Mouse (Mus musculus): ENCODE data around the gene Hmcn1. TPM values are rescaled to one million over a fixed set of nuclear protein-coding genes. Genes with fewer than 3 reads are reported as not detected.

Hmcn1 gene
- polyA plus RNA-seq, 1 experiment from 2014 or later = 13.0 TPM

GRCm38 (mm10) chr1:150610539-150610938 lies 382.7 kb downstream of the Hmcn1 start:
- Histone ChIP-seq H3K27me3 (no peaks in the 10 kb centered on the region), H3K4me3 (no peak overlapping the region), H3K4me2 (no peak overlapping the region), H3K9ac (no peak overlapping the region), H3K36me3 (no peaks in the 10 kb centered on the region), H3K9me3 (no peaks in the 10 kb centered on the region), H3K4me1 (no peaks in the 10 kb centered on the region), H3K27ac (no peak overlapping the region)
- WGBS = 80% methylated on average over 9 of the region's 9 CpGs
- ATAC-seq (ENCODE audit: borderline replicate concordance, extremely low read depth, low FRiP score, low TSS enrichment) = no peak

DNA sequence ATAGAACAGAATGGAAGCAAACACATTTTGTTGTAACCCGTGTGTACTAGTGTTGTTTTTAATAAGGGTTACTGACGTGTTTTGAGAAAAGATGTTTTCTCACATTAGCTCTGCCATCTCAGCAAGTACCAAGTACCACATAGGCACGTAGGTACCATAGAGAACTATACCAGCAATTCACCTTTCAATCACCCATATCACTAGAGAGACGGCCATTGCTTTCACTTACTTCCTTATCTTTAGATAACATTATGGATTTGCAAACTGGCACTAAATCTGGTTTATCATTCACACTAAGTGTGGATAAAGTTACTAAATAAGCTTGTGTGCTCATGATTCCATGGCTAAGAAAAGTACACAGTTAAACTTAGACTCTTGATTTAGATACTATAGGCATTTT lies 387.1 kb downstream of the Hmcn1 start:
- H3K4me1 ChIP-seq = no peaks in the 10 kb centered on the region
- WGBS = 84% methylated on average over 4 of the region's 4 CpGs
- no peaks in the 10 kb centered on the region for H3K27me3 ChIP-seq
- H3K36me3 ChIP-seq = no peaks in the 10 kb centered on the region
- no peak overlapping the region for H3K4me3 ChIP-seq
- ATAC-seq (ENCODE audit: borderline replicate concordance, extremely low read depth, low FRiP score, low TSS enrichment) = no peak
- H3K9ac ChIP-seq = no peak overlapping the region
- no peak overlapping the region for H3K27ac ChIP-seq
- no peak overlapping the region for H3K4me2 ChIP-seq
- H3K9me3 ChIP-seq = no peaks in the 10 kb centered on the region

DNA sequence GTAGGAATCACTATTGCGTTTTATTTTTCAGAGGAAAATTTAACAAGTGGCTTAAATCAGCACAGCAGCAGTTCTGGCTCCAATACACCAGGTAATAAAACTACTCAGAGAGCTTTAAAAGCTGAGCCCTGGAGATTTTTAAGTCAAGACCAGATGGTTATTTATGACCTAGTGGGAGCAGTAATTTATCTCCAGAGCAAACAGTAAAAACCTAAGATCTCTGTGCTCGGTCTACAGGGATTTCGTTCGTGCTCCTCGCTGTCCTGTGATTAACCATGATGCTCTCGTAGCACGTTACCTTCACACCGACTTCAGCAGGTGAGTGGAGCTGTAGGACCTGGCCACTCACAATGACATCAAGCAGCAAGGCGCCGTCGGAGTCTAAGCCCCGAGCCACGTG lies 399.6 kb downstream of the Hmcn1 start:
- Histone ChIP-seq H3K27me3 (no peaks in the 10 kb centered on the region), H3K36me3 (no peaks in the 10 kb centered on the region), H3K4me2 (no peak overlapping the region), H3K4me3 (no peak overlapping the region), H3K27ac (no peak overlapping the region), H3K4me1 (no peaks in the 10 kb centered on the region), H3K9ac (no peak overlapping the region), H3K9me3 (no peaks in the 10 kb centered on the region)
- WGBS = 91% methylated on average over 13 of the region's 13 CpGs
- no peak for ATAC-seq (ENCODE audit: borderline replicate concordance, extremely low read depth, low FRiP score, low TSS enrichment)

- Histone ChIP-seq H3K9ac (no peak overlapping the region), H3K27me3 (no peaks in the 10 kb centered on the region), H3K4me1 (no peaks in the 10 kb centered on the region), H3K36me3 (no peaks in the 10 kb centered on the region), H3K27ac (no peak overlapping the region), H3K4me3 (no peak overlapping the region), H3K9me3 (no peaks in the 10 kb centered on the region), H3K4me2 (no peak overlapping the region)
- 22% methylated on average over 2 of the region's 2 CpGs for WGBS
- no peak for ATAC-seq (ENCODE audit: borderline replicate concordance, extremely low read depth, low FRiP score, low TSS enrichment)
These were observed 402.0 kb downstream of the Hmcn1 start for GRCm38 (mm10) chr1:150591253-150591652.

DNA sequence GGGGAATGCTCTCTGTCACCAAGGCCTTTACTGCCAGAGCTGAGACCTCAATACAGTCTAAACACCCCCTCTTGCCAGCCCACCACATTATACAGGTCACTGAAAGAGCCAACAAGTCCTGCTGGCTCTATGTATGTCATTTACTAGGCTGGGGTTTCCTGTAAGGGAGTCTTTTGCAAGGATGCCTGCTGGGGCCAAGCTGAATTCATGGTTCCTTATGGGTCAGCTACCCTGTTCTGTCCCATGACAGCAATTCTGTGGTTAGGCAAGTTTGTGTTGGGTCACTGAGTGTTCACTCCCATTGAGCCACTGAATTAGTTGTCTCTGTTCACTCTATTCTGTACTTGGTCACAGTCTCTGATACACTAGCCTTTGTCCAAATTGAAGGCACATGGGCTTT lies 405.8 kb downstream of the Hmcn1 start:
- no peaks in the 10 kb centered on the region for H3K36me3 ChIP-seq
- H3K27me3 ChIP-seq = no peaks in the 10 kb centered on the region
- no peak overlapping the region for H3K4me2 ChIP-seq
- no peak overlapping the region for H3K9ac ChIP-seq
- H3K9me3 ChIP-seq = no peaks in the 10 kb centered on the region
- H3K27ac ChIP-seq = no peak overlapping the region
- H3K4me1 ChIP-seq = no peaks in the 10 kb centered on the region
- H3K4me3 ChIP-seq = no peak overlapping the region
- ATAC-seq (ENCODE audit: borderline replicate concordance, extremely low read depth, low FRiP score, low TSS enrichment) = no peak

DNA sequence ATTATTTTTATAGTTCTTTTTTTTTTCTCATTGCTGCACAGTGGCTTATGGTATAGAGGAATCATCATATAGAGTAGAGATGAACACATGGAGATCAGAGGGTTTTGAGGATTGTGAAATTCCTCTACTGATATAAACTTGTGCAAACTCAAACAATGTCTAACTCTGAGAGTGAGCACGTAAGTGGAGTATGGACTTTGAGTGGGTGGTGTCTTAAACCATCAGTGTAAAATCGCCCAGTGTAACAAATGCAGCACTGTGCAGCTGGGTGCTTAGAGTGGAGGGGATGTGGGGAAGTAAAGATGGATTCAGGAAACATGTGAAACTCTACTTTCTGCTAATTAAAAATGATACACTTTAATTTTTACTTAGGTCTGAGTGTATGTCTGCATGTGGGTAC lies 408.8 kb downstream of the Hmcn1 start:
- no peak overlapping the region for H3K9ac ChIP-seq
- no peak overlapping the region for H3K27ac ChIP-seq
- H3K4me2 ChIP-seq = no peak overlapping the region
- H3K9me3 ChIP-seq = no peaks in the 10 kb centered on the region
- H3K27me3 ChIP-seq = no peaks in the 10 kb centered on the region
- no peak for ATAC-seq (ENCODE audit: borderline replicate concordance, extremely low read depth, low FRiP score, low TSS enrichment)
- H3K36me3 ChIP-seq = no peaks in the 10 kb centered on the region
- 66% methylated on average over 2 of the region's 2 CpGs for WGBS
- no peak overlapping the region for H3K4me3 ChIP-seq
- no peaks in the 10 kb centered on the region for H3K4me1 ChIP-seq

DNA sequence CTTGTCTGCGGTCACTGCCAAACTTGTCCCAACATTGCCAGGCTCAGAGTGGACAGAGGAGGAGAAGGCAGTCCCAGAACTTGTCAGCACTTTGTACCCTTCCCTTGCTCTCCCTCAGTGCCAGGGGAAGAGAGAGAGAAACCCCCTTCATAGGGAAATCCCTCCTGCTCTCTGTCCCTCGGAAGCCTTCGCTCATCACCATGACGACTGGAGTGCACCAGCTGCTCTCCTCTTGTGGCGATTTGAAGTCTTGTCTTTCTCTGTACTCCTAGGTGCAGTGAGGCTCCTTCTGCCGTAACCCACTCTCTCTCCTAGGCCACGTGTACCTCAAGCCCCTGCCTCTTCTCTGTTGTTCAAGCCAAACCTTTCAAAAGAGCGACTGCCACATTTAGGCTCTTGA lies 409.5 kb downstream of the Hmcn1 start:
- no peak overlapping the region for H3K4me2 ChIP-seq
- H3K4me1 ChIP-seq = no peaks in the 10 kb centered on the region
- H3K9me3 ChIP-seq = no peaks in the 10 kb centered on the region
- no peak for ATAC-seq (ENCODE audit: borderline replicate concordance, extremely low read depth, low FRiP score, low TSS enrichment)
- 50% methylated on average over 8 of the region's 8 CpGs for WGBS
- H3K36me3 ChIP-seq = no peaks in the 10 kb centered on the region
- H3K9ac ChIP-seq = no peak overlapping the region
- no peak overlapping the region for H3K4me3 ChIP-seq
- H3K27ac ChIP-seq = no peak overlapping the region
- H3K27me3 ChIP-seq = no peaks in the 10 kb centered on the region

GRCm38 (mm10) chr1:150580561-150580960 lies 412.7 kb downstream of the Hmcn1 start:
- ATAC-seq (ENCODE audit: borderline replicate concordance, extremely low read depth, low FRiP score, low TSS enrichment) = no peak
- no peaks in the 10 kb centered on the region for H3K9me3 ChIP-seq
- no peaks in the 10 kb centered on the region for H3K4me1 ChIP-seq
- 89% methylated on average over 7 of the region's 7 CpGs for WGBS
- no peak overlapping the region for H3K9ac ChIP-seq
- no peak overlapping the region for H3K27ac ChIP-seq
- no peaks in the 10 kb centered on the region for H3K27me3 ChIP-seq
- no peak overlapping the region for H3K4me3 ChIP-seq
- H3K4me2 ChIP-seq = no peak overlapping the region
- H3K36me3 ChIP-seq = no peaks in the 10 kb centered on the region

GRCm38 (mm10) chr1:150573407-150573806 lies 419.8 kb downstream of the Hmcn1 start:
- H3K4me3 ChIP-seq = no peak overlapping the region
- WGBS = 78% methylated on average over 8 of the region's 8 CpGs
- H3K27me3 ChIP-seq = no peaks in the 10 kb centered on the region
- H3K27ac ChIP-seq = no peak overlapping the region
- no peaks in the 10 kb centered on the region for H3K4me1 ChIP-seq
- H3K9ac ChIP-seq = no peak overlapping the region
- ATAC-seq (ENCODE audit: borderline replicate concordance, extremely low read depth, low FRiP score, low TSS enrichment) = no peak
- no peaks in the 10 kb centered on the region for H3K36me3 ChIP-seq
- H3K4me2 ChIP-seq = no peak overlapping the region
- H3K9me3 ChIP-seq = no peaks in the 10 kb centered on the region

DNA sequence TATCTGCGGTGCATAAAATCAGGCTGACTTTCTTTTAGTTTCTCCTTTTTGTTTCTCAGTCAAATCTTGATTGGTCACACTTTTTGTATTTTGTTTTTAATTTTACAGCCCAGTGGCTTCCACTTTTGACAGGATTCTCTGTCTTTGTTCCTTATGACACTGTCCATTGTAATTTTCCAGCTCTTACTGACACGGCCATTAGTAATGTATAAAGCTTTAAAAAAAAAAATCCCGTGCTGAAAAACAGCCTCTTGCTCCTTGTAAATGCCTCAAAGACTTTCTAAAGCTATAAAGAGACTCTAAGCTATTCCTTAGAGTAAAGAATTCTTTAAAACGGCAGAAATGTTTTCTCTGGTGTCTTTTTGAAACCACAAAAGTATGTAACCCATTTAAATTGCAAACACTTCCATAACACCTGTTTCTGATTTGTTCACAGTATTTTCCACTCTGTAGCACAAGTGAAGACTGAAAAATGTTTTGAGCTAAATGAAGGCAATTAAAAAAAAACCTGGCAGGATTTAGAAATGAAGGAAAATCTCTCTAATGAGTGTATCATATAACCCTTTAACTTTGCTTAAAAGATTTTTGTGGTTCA lies 422.6 kb downstream of the Hmcn1 start:
- no peak overlapping the region for H3K4me2 ChIP-seq
- H3K4me3 ChIP-seq = no peak overlapping the region
- H3K27ac ChIP-seq = no peak overlapping the region
- no peaks in the 10 kb centered on the region for H3K27me3 ChIP-seq
- no peaks in the 10 kb centered on the region for H3K4me1 ChIP-seq
- no peak overlapping the region for H3K9ac ChIP-seq
- no peak for ATAC-seq (ENCODE audit: borderline replicate concordance, extremely low read depth, low FRiP score, low TSS enrichment)
- H3K36me3 ChIP-seq = no peaks in the 10 kb centered on the region
- no peaks in the 10 kb centered on the region for H3K9me3 ChIP-seq
- 60% methylated on average over 4 of the region's 4 CpGs for WGBS

DNA sequence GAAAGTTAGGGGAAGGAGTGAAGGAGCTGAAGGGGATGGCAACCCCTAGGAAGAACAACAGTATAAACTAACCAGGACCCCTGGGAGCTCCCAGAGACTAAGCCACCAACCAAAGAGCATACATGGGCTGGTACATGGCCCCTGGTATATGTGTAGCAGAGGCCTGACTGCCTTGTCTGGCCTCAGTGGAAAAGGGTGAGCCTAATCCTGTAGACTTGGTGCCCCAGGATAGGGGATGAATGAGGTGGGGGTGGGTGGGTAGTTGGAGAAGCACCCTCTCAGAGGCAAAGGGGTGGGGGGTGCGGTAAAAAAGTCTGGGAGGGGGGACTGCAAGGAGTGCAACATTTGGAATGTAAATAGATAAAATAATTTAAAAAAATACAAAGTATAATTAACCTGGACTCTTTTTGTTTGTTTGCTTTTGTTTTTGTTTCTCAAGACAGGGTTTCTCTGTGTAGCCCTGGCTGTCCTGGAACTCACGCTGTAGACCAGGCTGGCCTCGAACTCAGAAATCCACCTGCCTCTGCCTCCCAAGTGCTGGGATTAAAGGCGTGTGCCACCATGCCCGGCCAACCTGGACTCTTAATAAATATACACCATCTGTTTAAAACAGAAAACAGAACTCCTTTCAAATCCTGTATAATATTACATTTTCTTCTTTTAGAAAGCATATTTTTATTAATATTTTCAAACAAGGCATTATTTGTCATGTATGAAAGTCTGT lies 423.3 kb downstream of the Hmcn1 start:
- no peaks in the 10 kb centered on the region for H3K27me3 ChIP-seq
- no peak for ATAC-seq (ENCODE audit: borderline replicate concordance, extremely low read depth, low FRiP score, low TSS enrichment)
- H3K9ac ChIP-seq = no peak overlapping the region
- H3K36me3 ChIP-seq = no peaks in the 10 kb centered on the region
- H3K4me2 ChIP-seq = no peak overlapping the region
- no peak overlapping the region for H3K4me3 ChIP-seq
- 94% methylated on average over 5 of the region's 5 CpGs for WGBS
- no peak overlapping the region for H3K27ac ChIP-seq
- H3K9me3 ChIP-seq = no peaks in the 10 kb centered on the region
- H3K4me1 ChIP-seq = no peaks in the 10 kb centered on the region

DNA sequence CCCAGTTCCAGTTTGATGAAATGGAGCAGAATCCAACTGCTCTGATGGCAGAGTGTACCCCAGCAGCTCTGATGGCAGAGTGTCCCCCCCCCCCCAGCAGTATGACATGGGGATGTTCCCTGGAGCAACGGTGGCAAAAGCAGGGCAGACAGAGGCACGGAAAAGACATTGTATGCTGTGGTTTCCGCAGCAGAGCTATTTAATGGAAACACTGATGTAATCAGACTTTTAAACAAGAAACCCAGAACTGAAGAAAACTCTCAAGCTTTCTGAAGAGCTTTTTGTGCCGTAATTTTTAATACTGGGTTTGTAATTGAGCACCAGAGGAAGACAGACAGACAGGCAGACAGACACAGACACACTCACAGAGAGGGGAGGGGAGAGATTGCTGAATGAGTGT lies 426.9 kb downstream of the Hmcn1 start:
- Histone ChIP-seq H3K27ac (no peak overlapping the region), H3K9ac (no peak overlapping the region), H3K9me3 (no peaks in the 10 kb centered on the region), H3K27me3 (no peaks in the 10 kb centered on the region), H3K4me2 (no peak overlapping the region), H3K4me1 (no peaks in the 10 kb centered on the region), H3K4me3 (no peak overlapping the region), H3K36me3 (no peaks in the 10 kb centered on the region; the same call in 1 of the 2 replicates)
- no peak for ATAC-seq (ENCODE audit: borderline replicate concordance, extremely low read depth, low FRiP score, low TSS enrichment)
- WGBS = 67% methylated on average over 4 of the region's 4 CpGs

DNA sequence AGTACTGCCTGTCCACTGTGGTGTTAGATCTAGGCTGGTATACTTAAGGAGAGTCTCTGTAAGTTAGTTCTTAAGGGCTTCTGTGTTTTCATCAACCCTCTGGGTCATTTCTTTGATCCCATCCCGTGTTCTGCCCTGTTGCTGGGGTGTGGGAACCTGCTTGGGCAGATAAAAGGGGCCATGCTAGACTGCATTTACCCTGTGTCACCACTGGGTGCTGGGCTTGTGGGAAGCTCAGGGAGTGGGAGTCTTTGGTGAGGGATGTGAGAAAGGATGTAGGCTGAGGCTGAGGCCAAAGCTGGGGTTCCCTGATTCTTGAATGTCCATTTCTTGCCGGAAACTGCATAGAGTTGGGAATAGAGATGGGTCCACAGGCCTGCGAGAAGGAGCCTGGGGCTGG lies 436.6 kb downstream of the Hmcn1 start:
- Histone ChIP-seq H3K9ac (no peak overlapping the region), H3K4me1 (no peaks in the 10 kb centered on the region), H3K9me3 (no peaks in the 10 kb centered on the region), H3K27ac (no peak overlapping the region), H3K36me3 (no peaks in the 10 kb centered on the region), H3K4me3 (no peak overlapping the region), H3K27me3 (no peaks in the 10 kb centered on the region), H3K4me2 (no peak overlapping the region)
- whole genome bisulfite sequencing = 67% methylated on average over 3 of the region's 3 CpGs
- no peak for ATAC-seq (ENCODE audit: borderline replicate concordance, extremely low read depth, low FRiP score, low TSS enrichment)
